Mouse (Mus musculus): Measurements from ENCODE around the gene Ucp1.

DNA sequence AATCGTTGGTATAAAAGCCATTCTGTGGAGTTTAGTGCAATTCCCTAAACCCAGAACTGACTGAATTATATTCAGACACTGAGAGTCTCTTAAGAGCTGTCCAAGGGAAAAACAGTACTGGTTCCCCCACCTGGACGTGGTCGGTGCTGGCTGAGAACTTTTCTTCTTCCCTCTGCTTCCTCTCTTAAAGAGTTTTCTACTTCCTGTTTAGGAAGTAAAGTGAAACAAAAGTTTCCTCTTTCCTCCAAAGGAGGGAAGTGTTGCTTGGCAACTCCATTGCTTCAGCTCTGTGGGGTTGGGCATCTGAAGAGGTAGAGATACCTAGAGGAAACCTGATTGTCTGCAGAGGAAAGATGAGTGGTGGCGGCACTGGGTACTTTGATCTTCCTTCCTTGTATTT, 7.2 kb downstream of the Ucp1 start:
- TF ChIP-seq CTCF (IDR thresholded peaks at IDR 0.05; ENCODE audit: low read depth) (no peak), EP300 (IDR thresholded peaks at IDR 0.05; ENCODE audit: low read depth) (no peak)

Measured in liver, embryonic 14.5 days (tissue).